Mouse (Mus musculus) neural tube, embryonic 15.5 days (tissue): ENCODE results near the gene Aak1. TPM values are rescaled to one million over a fixed set of nuclear protein-coding genes. Genes with fewer than 3 reads are reported as not detected.

Experiments used
- ATAC-seq: fragments of 200-750 bp; cut with Nextera tagmentation; 2 replicates; pipeline ENCODE4 v1.8.0; 2017; ENCODE audit warnings: mild to moderate bottlenecking, moderate TSS enrichment, moderate library complexity; ENCODE audit not compliant: low FRiP score
- H3K27ac ChIP-seq: fragments of 300-500 bp; sonication (generic); replicated peaks from 2 replicates; pipeline ENCODE4 v1.5.1; 2015; ENCODE audit warnings: mild to moderate bottlenecking, inconsistent platforms
- H3K27me3 ChIP-seq: fragments of 300-500 bp; sonication (generic); replicated peaks from 2 replicates; pipeline ENCODE4 v1.6.1; 2015; ENCODE audit warnings: inconsistent platforms
- H3K36me3 ChIP-seq: fragments of 300-500 bp; sonication (generic); 2 replicates; pipeline ENCODE4 v1.6.1; 2015; ENCODE audit warnings: inconsistent platforms
- H3K4me1 ChIP-seq: fragments of 300-500 bp; sonication (generic); 2 replicates; pipeline ENCODE4 v1.6.1; 2015; ENCODE audit warnings: inconsistent platforms
- H3K4me2 ChIP-seq: fragments of 300-500 bp; sonication (generic); 2 replicates; pipeline ENCODE4 v1.6.1; 2015; ENCODE audit warnings: inconsistent platforms, mild to moderate bottlenecking, moderate library complexity
- H3K4me3 ChIP-seq: fragments of 300-500 bp; sonication (generic); replicated peaks from 2 replicates; pipeline ENCODE4 v1.5.1; 2015; ENCODE audit warnings: mild to moderate bottlenecking, inconsistent platforms
- H3K9ac ChIP-seq: fragments of 300-500 bp; sonication (generic); replicated peaks from 2 replicates; pipeline ENCODE4 v1.6.1; 2015; ENCODE audit warnings: mild to moderate bottlenecking, inconsistent platforms
- H3K9me3 ChIP-seq: fragments of 300-500 bp; sonication (generic); replicated peaks from 2 replicates; pipeline ENCODE4 v1.6.1; 2016; ENCODE audit warnings: inconsistent platforms
- WGBS: fragments of 180-500 bp; shearing (Covaris S2); methylation state at CpG from one replicate; pipeline ENCODE4 v1.1.7; 2015; ENCODE audit warnings: mixed read lengths; 5-methylcytosine and 5-hydroxymethylcytosine counted together
- polyA plus RNA-seq: library from polyadenylated mRNA; unstranded; fragments of >200 nt; fragmentation: Nextera tagmentation; extraction: Ambion mirVana; gene quantifications from 2 replicates; pipeline ENCODE4 v1.2.1, GENCODE M21; 2015

Aak1 gene
- polyA plus RNA-seq, result 40.2 and 43.4 TPM in 2 replicates

DNA sequence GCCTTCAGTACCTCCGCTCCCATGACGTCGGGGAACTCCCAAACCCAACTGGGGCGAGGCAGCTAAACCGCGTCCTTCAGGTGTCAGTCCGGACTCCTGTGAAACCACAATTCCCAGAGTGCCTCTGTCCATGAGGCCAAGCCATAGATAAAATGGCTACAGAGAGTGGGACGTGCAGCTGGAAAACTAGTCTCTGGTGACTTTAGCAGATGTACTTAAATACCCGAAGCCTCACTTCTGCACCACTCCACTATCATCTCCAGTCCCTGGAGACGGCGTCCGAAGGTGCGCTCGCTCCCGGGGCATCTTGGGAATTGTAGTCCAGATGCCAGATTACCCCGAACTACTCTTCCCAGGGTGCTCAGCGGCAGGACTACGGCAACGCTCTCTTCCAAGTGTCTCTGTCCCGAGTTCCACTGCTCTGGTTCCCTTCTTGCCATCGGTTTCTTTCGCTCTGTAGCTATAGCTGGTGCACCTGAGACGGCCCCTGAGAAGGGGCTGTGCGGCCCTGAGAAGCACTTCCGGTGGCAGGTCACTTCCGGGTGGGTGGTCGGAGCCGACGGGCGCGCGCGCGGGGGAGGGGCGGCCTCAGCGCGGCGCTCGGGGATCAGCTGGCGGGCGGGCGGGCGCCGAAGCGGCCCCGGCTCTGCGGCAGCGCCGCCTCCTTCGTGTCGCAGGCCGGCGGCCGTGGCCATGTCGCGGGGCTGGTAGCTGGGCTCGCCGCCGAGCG lies at the start of gene Aak1:
TSS of gene Aak1 (plus strand) at position 603 of the 730 bp plus-strand sequence.
- Histone ChIP-seq H3K9me3 (no peaks in the 10 kb centered on the region), H3K9ac (peak within 1 kb of the TSS; percentile 90), H3K4me1 (peaks cover 50% of the 10 kb centered on the region), H3K27ac (peak within 1 kb of the TSS; percentile 98), H3K4me2 (peak within 1 kb of the TSS; percentile 82), H3K36me3 (no peaks in the 10 kb centered on the region), H3K4me3 (peak within 1 kb of the TSS; percentile 89), H3K27me3 (no peaks in the 10 kb centered on the region)
- ATAC-seq, result peak; percentile 94
- WGBS, result under 1% methylated on average over 58 of the region's 60 CpGs

GRCm38 (mm10) chr6:86800467-86800866 lies 48.9 kb upstream of the Aak1 start:
- no peaks in the 10 kb centered on the region for H3K4me1 ChIP-seq
- 89% methylated on average over 3 of the region's 3 CpGs for WGBS

GRCm38 (mm10) chr6:86801431-86801830 lies 47.9 kb upstream of the Aak1 start:
- no peaks in the 10 kb centered on the region for H3K4me1 ChIP-seq
- H3K36me3 ChIP-seq, result no peaks in the 10 kb centered on the region
- no peaks in the 10 kb centered on the region for H3K27me3 ChIP-seq
- no peak overlapping the region for H3K4me3 ChIP-seq
- no peak overlapping the region for H3K27ac ChIP-seq
- no peak overlapping the region for H3K4me2 ChIP-seq
- H3K9ac ChIP-seq, result no peak overlapping the region
- 45% methylated on average over 11 of the region's 11 CpGs for WGBS
- no peak for ATAC-seq
- no peaks in the 10 kb centered on the region for H3K9me3 ChIP-seq

More at GRCm38 (mm10) chr6:86800467-86800866, 48.9 kb upstream of the Aak1 start:
- Histone ChIP-seq H3K27me3 (no peaks in the 10 kb centered on the region), H3K36me3 (no peaks in the 10 kb centered on the region), H3K9me3 (no peaks in the 10 kb centered on the region), H3K4me2 (no peak overlapping the region), H3K9ac (no peak overlapping the region), H3K4me3 (no peak overlapping the region), H3K27ac (no peak overlapping the region)
- ATAC-seq, result no peak

GRCm38 (mm10) chr6:86804646-86805045 lies 44.7 kb upstream of the Aak1 start:
- Histone ChIP-seq H3K4me2 (no peak overlapping the region), H3K36me3 (no peaks in the 10 kb centered on the region), H3K9ac (no peak overlapping the region), H3K4me3 (no peak overlapping the region), H3K9me3 (no peaks in the 10 kb centered on the region), H3K27me3 (no peaks in the 10 kb centered on the region; the same call in 1 of the 2 replicates), H3K27ac (no peak overlapping the region), H3K4me1 (peaks cover 7% of the 10 kb centered on the region; the same call in 1 of the 2 replicates)
- ATAC-seq, result no peak
- WGBS, result 80% methylated on average over 3 of the region's 3 CpGs

DNA sequence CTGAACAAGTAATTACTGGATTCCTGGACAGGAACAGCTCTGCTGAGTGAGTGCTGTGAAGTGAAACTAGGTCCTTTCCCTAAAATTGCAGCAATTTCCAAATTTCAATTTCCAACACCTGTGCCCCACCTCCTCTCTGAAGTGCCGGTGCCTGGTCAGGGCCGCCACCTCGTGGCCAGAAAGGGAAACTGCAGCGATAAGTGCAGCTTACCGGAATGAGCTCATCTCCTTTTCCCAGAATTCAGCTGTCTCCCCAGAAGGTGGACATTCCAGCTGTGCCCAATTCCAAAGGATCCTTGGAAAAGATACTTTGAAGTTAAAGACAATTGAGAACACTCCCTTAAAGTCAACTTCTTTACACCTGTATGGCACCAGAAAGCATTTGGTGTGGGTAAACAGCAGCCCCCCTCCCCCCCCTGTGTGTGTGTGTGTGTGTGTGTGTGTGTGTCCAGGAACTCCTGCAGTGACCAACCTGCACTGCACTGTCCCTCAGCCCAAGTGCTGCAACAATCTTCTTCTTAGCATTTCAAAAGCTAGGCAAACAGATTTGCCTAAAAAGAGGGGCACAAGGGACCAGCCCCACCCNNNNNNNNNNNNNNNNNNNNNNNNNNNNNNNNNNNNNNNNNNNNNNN lies 42.7 kb upstream of the Aak1 start:
- H3K4me2 ChIP-seq, result peak overlapping the region; percentile 25
- 0 out of 2 replicates have a peak, but pooled peaks have one; percentile 54 for ATAC-seq
- no peak overlapping the region for H3K4me3 ChIP-seq
- H3K36me3 ChIP-seq, result no peaks in the 10 kb centered on the region
- H3K4me1 ChIP-seq, result peaks cover 12% of the 10 kb centered on the region; the same call in 1 of the 2 replicates
- no peak overlapping the region for H3K9ac ChIP-seq
- WGBS, result 3% methylated on average over 5 of the region's 5 CpGs
- no peak overlapping the region for H3K27ac ChIP-seq
- H3K9me3 ChIP-seq, result no peaks in the 10 kb centered on the region
- H3K27me3 ChIP-seq, result no peaks in the 10 kb centered on the region; the same call in 1 of the 2 replicates

DNA sequence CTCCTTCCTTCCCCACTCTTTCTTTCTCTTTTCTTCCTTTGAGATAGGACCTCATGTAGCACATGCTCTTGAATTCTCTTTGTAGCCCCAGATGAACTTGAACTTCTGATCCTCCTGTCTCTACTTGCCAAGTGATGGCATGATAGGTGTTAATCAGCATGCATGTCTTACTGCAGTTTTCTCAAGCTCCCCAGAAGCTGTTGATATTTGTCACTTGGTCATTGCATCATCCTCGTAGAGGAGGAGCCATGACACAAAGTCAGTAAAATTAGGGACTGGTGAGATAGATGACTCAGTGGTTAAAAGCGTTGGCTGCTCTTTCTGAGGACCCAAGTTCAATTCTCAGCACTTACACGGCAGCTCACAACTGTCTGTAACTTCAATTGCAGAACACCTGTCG lies 36.4 kb upstream of the Aak1 start:
- ATAC-seq, result no peak
- H3K9me3 ChIP-seq, result no peaks in the 10 kb centered on the region
- H3K4me2 ChIP-seq, result no peak overlapping the region
- no peaks in the 10 kb centered on the region; the same call in 1 of the 2 replicates for H3K27me3 ChIP-seq
- H3K4me1 ChIP-seq, result peaks cover 16% of the 10 kb centered on the region
- no peak overlapping the region for H3K27ac ChIP-seq
- H3K9ac ChIP-seq, result no peak overlapping the region
- H3K36me3 ChIP-seq, result no peaks in the 10 kb centered on the region
- no peak overlapping the region for H3K4me3 ChIP-seq
- 73% methylated on average over 4 of the region's 4 CpGs for WGBS

DNA sequence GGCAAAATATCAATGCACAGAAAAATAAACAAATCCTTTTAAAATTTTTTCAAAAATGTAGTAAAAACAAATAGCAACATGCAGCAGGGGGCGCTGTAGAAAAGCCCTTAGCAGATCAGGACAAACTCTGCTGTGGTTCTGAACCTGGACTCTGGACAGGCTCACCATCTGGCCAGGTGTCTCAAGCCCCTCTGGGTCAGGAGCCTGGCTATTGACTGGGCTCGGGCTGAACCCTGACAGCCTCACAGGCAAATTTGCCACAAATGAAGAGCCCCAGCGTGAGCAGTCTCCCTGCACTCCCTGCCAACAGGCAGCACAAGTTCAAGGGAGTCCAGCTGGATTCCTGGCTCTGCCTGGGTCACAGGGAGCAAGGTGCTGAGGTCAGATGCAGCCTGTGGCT lies 36.0 kb upstream of the Aak1 start:
- no peaks in the 10 kb centered on the region; the same call in 1 of the 2 replicates for H3K27me3 ChIP-seq
- 23% methylated on average over 3 of the region's 3 CpGs for WGBS
- no peak for ATAC-seq
- H3K9ac ChIP-seq, result no peak overlapping the region
- H3K4me2 ChIP-seq, result no peak overlapping the region
- H3K27ac ChIP-seq, result no peak overlapping the region
- H3K36me3 ChIP-seq, result no peaks in the 10 kb centered on the region
- no peak overlapping the region for H3K4me3 ChIP-seq
- H3K9me3 ChIP-seq, result no peaks in the 10 kb centered on the region
- peaks cover 16% of the 10 kb centered on the region for H3K4me1 ChIP-seq

DNA sequence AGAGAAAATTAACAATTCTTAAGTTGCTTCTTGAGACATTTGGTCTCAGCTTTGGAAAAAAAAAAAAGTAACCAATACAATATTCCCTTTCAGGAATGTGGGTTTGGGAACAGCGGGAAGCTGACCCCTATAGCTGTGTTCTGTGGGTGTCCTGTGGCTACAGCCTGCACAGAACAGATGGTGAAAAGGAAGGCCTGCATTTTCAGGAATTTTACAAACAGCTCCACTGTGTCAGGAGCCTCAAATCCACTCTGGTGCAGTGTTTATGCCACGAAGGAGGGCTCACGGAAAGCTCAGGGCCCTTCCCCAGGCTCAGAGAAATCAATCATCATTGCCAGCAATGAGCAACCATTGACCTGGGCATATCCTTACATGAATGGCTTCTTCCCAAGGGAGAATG lies 34.4 kb upstream of the Aak1 start:
- H3K27me3 ChIP-seq, result no peaks in the 10 kb centered on the region
- peaks cover 10% of the 10 kb centered on the region for H3K4me1 ChIP-seq
- 42% methylated on average over 3 of the region's 3 CpGs for WGBS
- H3K9ac ChIP-seq, result no peak overlapping the region
- peak overlapping the region; percentile 39 for H3K4me2 ChIP-seq
- H3K36me3 ChIP-seq, result no peaks in the 10 kb centered on the region
- no peak for ATAC-seq
- no peaks in the 10 kb centered on the region for H3K9me3 ChIP-seq
- no peak overlapping the region for H3K4me3 ChIP-seq
- no peak overlapping the region for H3K27ac ChIP-seq

DNA sequence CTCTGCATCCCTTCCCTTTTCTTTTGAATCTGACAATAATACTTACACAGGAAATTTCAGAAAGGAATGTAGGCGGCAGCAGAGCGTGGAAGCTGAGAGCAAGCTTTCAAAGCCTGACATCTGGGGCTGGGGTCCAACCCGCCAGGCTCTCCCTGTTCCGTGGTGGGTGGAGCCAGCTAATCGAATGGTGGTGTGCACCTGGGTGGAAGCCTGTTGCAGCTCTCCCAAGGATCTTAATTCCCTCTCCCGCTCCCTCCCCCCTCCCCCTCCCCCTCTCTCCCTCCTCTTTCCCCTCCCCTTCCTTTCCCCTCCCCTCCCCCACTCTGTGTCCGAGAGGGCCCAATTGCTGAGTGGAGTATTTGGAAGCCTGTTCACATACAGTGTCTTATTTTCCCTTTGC lies 33.9 kb upstream of the Aak1 start:
- Histone ChIP-seq H3K36me3 (no peaks in the 10 kb centered on the region), H3K27ac (no peak overlapping the region), H3K9ac (no peak overlapping the region), H3K4me3 (no peak overlapping the region), H3K9me3 (no peaks in the 10 kb centered on the region), H3K4me2 (peak overlapping the region; percentile 39), H3K4me1 (peaks cover 8% of the 10 kb centered on the region), H3K27me3 (no peaks in the 10 kb centered on the region)
- 11% methylated on average over 7 of the region's 7 CpGs for WGBS
- ATAC-seq, result no peak

- WGBS, result 30% methylated on average over 8 of the region's 8 CpGs
- Histone ChIP-seq H3K4me2 (no peak overlapping the region), H3K4me1 (peaks cover 8% of the 10 kb centered on the region), H3K9me3 (no peaks in the 10 kb centered on the region), H3K36me3 (no peaks in the 10 kb centered on the region), H3K27me3 (no peaks in the 10 kb centered on the region), H3K27ac (no peak overlapping the region), H3K4me3 (no peak overlapping the region), H3K9ac (no peak overlapping the region)
- no peak for ATAC-seq
These were observed 32.7 kb upstream of the Aak1 start for GRCm38 (mm10) chr6:86816586-86816985.

GRCm38 (mm10) chr6:86818914-86819313 lies 30.4 kb upstream of the Aak1 start:
- H3K4me2 ChIP-seq, result no peak overlapping the region
- H3K9me3 ChIP-seq, result no peaks in the 10 kb centered on the region
- H3K36me3 ChIP-seq, result no peaks in the 10 kb centered on the region
- peaks cover 18% of the 10 kb centered on the region for H3K4me1 ChIP-seq
- H3K9ac ChIP-seq, result no peak overlapping the region
- no peak overlapping the region for H3K27ac ChIP-seq
- H3K27me3 ChIP-seq, result 0 out of 2 replicates have a peak, but pooled peaks cover 5% of the 10 kb centered on the region
- 79% methylated on average over 4 of the region's 4 CpGs for WGBS
- no peak overlapping the region for H3K4me3 ChIP-seq
- no peak for ATAC-seq

- H3K36me3 ChIP-seq, result no peaks in the 10 kb centered on the region
- no peak overlapping the region for H3K27ac ChIP-seq
- no peak overlapping the region for H3K4me3 ChIP-seq
- H3K9ac ChIP-seq, result no peak overlapping the region
- H3K27me3 ChIP-seq, result 0 out of 2 replicates have a peak, but pooled peaks cover 5% of the 10 kb centered on the region
- peaks cover 17% of the 10 kb centered on the region for H3K4me1 ChIP-seq
- ATAC-seq, result no peak
- no peak overlapping the region for H3K4me2 ChIP-seq
- H3K9me3 ChIP-seq, result no peaks in the 10 kb centered on the region
- WGBS, result 89% methylated on average over 5 of the region's 5 CpGs
These were observed 29.4 kb upstream of the Aak1 start for GRCm38 (mm10) chr6:86819926-86820325.
